Mouse (Mus musculus) MEL (cell line): ENCODE data around the gene Swt1. TPM values are rescaled to one million over a fixed set of nuclear protein-coding genes. Genes with fewer than 3 reads are reported as not detected.

Experiments used
- DNase-seq: peaks from one replicate; pipeline ENCODE4 v3.0.0; 2011; ENCODE audit warnings: low read depth, low spot score
- H3K27ac ChIP-seq: 2 replicates; pipeline ENCODE4 v1.5.1; 2012; ENCODE audit warnings: low read depth, mild to moderate bottlenecking, control low read depth, low read length, moderate library complexity; ENCODE audit not compliant: control insufficient read depth
- H3K27me3 ChIP-seq, 2 experiments: fragments of 150-350 bp in 1 of 2; sonication (generic) in 1 of 2; 2 replicates each; pipeline ENCODE4 v1.6.1; 2012; ENCODE audit warnings: low read length in 2 of 2, mild to moderate bottlenecking in 2 of 2, improper control_type of control experiment in 1 of 2, moderate library complexity in 1 of 2; ENCODE audit not compliant: insufficient read depth in 2 of 2, control insufficient read depth in 1 of 2
- H3K36me3 ChIP-seq, 2 experiments: 2 replicates each; pipeline ENCODE4 v1.6.1; 2012 to 2014; ENCODE audit warnings: low read length in 2 of 2, improper control_type of control experiment in 1 of 2, inconsistent platforms in 1 of 2, mild to moderate bottlenecking in 1 of 2; ENCODE audit not compliant: insufficient read depth in 2 of 2, control insufficient read depth in 1 of 2
- H3K4me1 ChIP-seq, 2 experiments: fragments of 150-350 bp in 1 of 2; sonication (generic) in 1 of 2; 2 replicates each; pipeline ENCODE4 v1.6.1; 2012; ENCODE audit warnings: low read length in 2 of 2, improper control_type of control experiment in 1 of 2, mild to moderate bottlenecking in 1 of 2; ENCODE audit not compliant: insufficient read depth in 2 of 2, control insufficient read depth in 1 of 2
- H3K4me3 ChIP-seq, 2 experiments: fragments of 150-350 bp in 1 of 2; sonication (generic) in 1 of 2; 2 replicates each; pipeline ENCODE4 v1.5.1; 2012; ENCODE audit warnings: low read depth in 2 of 2, low read length in 2 of 2, mild to moderate bottlenecking in 2 of 2, moderate library complexity in 2 of 2, control low read depth in 1 of 2, improper control_type of control experiment in 1 of 2; ENCODE audit not compliant: control insufficient read depth in 1 of 2, insufficient read depth in 1 of 2
- H3K79me2 ChIP-seq: 2 replicates; pipeline ENCODE4 v1.6.1; 2012; ENCODE audit warnings: mild to moderate bottlenecking, low read length, moderate library complexity; ENCODE audit not compliant: control insufficient read depth, poor library complexity, insufficient read depth
- H3K9ac ChIP-seq: 2 replicates; pipeline ENCODE4 v1.6.1; 2012; ENCODE audit warnings: low read depth, mild to moderate bottlenecking, control low read depth, low read length, moderate library complexity; ENCODE audit not compliant: control insufficient read depth, poor library complexity, severe bottlenecking
- H3K9me3 ChIP-seq: fragments of 150-350 bp; sonication (generic); replicated peaks from 2 replicates; pipeline ENCODE4 v1.6.1; 2012; ENCODE audit warnings: mild to moderate bottlenecking, low read length, improper control_type of control experiment, moderate library complexity; ENCODE audit not compliant: insufficient read depth
- BHLHE40 ChIP-seq: IDR thresholded peaks from 2 replicates; pipeline ENCODE4 v1.6.1; 2012; ENCODE audit warnings: low read depth, mild to moderate bottlenecking, inconsistent platforms, low read length, improper control_type of control experiment, borderline replicate concordance
- CHD2 ChIP-seq: IDR thresholded peaks from 2 replicates; pipeline ENCODE4 v1.6.1; 2011; ENCODE audit warnings: low read length, improper control_type of control experiment
- CTCF ChIP-seq, 3 experiments: IDR thresholded peaks in 2 of 3; conservative IDR thresholded peaks in 1 of 3; 2 replicates each; pipeline ENCODE4 v1.5.1; 2011 to 2012; ENCODE audit warnings: low read length in 3 of 3, low read depth in 2 of 3, mild to moderate bottlenecking in 2 of 3, improper control_type of control experiment in 1 of 3, inconsistent platforms in 1 of 3, mixed read lengths in 1 of 3, moderate library complexity in 1 of 3; ENCODE audit not compliant: control insufficient read depth in 1 of 3, insufficient read depth in 1 of 3, poor library complexity in 1 of 3, severe bottlenecking in 1 of 3
- GABPA ChIP-seq: IDR thresholded peaks from 2 replicates; pipeline ENCODE4 v1.6.1; 2012; ENCODE audit warnings: low read depth, mild to moderate bottlenecking, inconsistent platforms, low read length, improper control_type of control experiment, moderate library complexity
- GATA1 ChIP-seq: IDR thresholded peaks from 2 replicates; pipeline ENCODE4 v1.6.1; 2011; ENCODE audit warnings: low read depth, low read length, improper control_type of control experiment
- KAT2A ChIP-seq: conservative IDR thresholded peaks from 2 replicates; pipeline ENCODE4 v1.6.1; 2012; ENCODE audit warnings: low read depth, low read length, improper control_type of control experiment, inconsistent platforms
- MAFK ChIP-seq: IDR thresholded peaks from 2 replicates; pipeline ENCODE4 v1.6.1; 2011; ENCODE audit warnings: low read depth, mild to moderate bottlenecking, low read length, improper control_type of control experiment, borderline replicate concordance
- NELFE ChIP-seq: IDR thresholded peaks from 2 replicates; pipeline ENCODE4 v1.6.1; 2011; ENCODE audit warnings: low read depth, low read length, improper control_type of control experiment
- NRF1 ChIP-seq: IDR thresholded peaks from 2 replicates; pipeline ENCODE4 v1.6.1; 2014; ENCODE audit warnings: low read depth, mild to moderate bottlenecking, inconsistent platforms, low read length, improper control_type of control experiment, moderate library complexity; ENCODE audit not compliant: poor library complexity, insufficient read depth, severe bottlenecking
- POLR2AphosphoS2 ChIP-seq: IDR thresholded peaks from 2 replicates; pipeline ENCODE4 v1.6.1; 2011; ENCODE audit warnings: low read length, improper control_type of control experiment
- RAD21 ChIP-seq: IDR thresholded peaks from 2 replicates; pipeline ENCODE4 v1.6.1; 2011; ENCODE audit warnings: mild to moderate bottlenecking, low read depth, low read length, improper control_type of control experiment
- SMC3 ChIP-seq: IDR thresholded peaks from 2 replicates; pipeline ENCODE4 v1.6.1; 2011; ENCODE audit warnings: low read depth, low read length, improper control_type of control experiment
- TBP ChIP-seq: IDR thresholded peaks from 2 replicates; pipeline ENCODE4 v1.8.0; 2011; ENCODE audit warnings: low read depth, low read length, improper control_type of control experiment
- TCF12 ChIP-seq: IDR thresholded peaks from 2 replicates; pipeline ENCODE4 v1.6.1; 2014; ENCODE audit warnings: low read depth, mild to moderate bottlenecking, inconsistent platforms, low read length, improper control_type of control experiment, moderate library complexity
- USF2 ChIP-seq, 2 experiments: IDR thresholded peaks; 2 replicates each; pipeline ENCODE4 v1.6.1; 2011 to 2012; ENCODE audit warnings: improper control_type of control experiment in 2 of 2, low read length in 2 of 2, borderline replicate concordance in 1 of 2, inconsistent platforms in 1 of 2, low read depth in 1 of 2, mild to moderate bottlenecking in 1 of 2; ENCODE audit not compliant: insufficient read depth in 1 of 2
- ZC3H11A ChIP-seq: IDR thresholded peaks from 2 replicates; pipeline ENCODE4 v1.6.1; 2012; ENCODE audit warnings: low read depth, mild to moderate bottlenecking, inconsistent platforms, low read length, improper control_type of control experiment
- ZKSCAN1 ChIP-seq: IDR thresholded peaks from 2 replicates; pipeline ENCODE4 v1.6.1; 2012; ENCODE audit warnings: low read depth, mild to moderate bottlenecking, inconsistent platforms, low read length, improper control_type of control experiment, moderate library complexity
- ZNF384 ChIP-seq: IDR thresholded peaks from 2 replicates; pipeline ENCODE4 v1.6.1; 2012; ENCODE audit warnings: low read depth, mild to moderate bottlenecking, inconsistent platforms, low read length, improper control_type of control experiment
- polyA plus RNA-seq, 2 experiments: library from polyadenylated mRNA; stranded (reverse) in 1 of 2; unstranded in 1 of 2; fragments of >175 nt in 1 of 2; fragments of >200 nt in 1 of 2; gene quantifications; 2 replicates each; pipeline versions ENCODE4 v1.2.1 to v1.2.4; 2012; ENCODE audit warnings: low replicate concordance in 2 of 2, low read depth in 1 of 2; ENCODE audit not compliant: insufficient read length in 2 of 2, insufficient read depth in 1 of 2, missing spikeins in 1 of 2
- total RNA-seq: library from RNA; depleted of rRNA; stranded (reverse); fragments of 300-350 nt; gene quantifications from 2 replicates; pipeline ENCODE4 v1.2.3, GENCODE M21; 2012

The Swt1 gene
- total and polyA plus RNA-seq, 3 experiments, result 13.5 to 13.7 TPM; not detected in 1

- no peaks in the 10 kb centered on the region for H3K4me1 ChIP-seq
- no peak overlapping the region for H3K4me3 ChIP-seq
- no peak for DNase-seq
- H3K9me3 ChIP-seq, result no peaks in the 10 kb centered on the region
- H3K36me3 ChIP-seq, result peaks cover 0 to 20% of the 10 kb centered on the region in 2 experiments; a peak in 2 of 4 replicates
- no peak overlapping the region for H3K9ac ChIP-seq
- no peaks in the 10 kb centered on the region for H3K27me3 ChIP-seq
- H3K27ac ChIP-seq, result no peak overlapping the region
- TF ChIP-seq CTCF (IDR thresholded peaks at IDR 0.05 in 2 of 3, conservative IDR thresholded peaks at IDR 0.05 in 1 of 3; ENCODE audit: control insufficient read depth in 1 of 3, insufficient read depth in 1 of 3, low read depth in 2 of 3, low read length in 3 of 3, poor library complexity in 1 of 3, severe bottlenecking in 1 of 3) (no peak), GATA1 (no peak), NELFE (no peak), MAFK (no peak), ZC3H11A (no peak), ZNF384 (no peak), USF2 (IDR thresholded peaks at IDR 0.05; ENCODE audit: borderline replicate concordance in 1 of 2, insufficient read depth in 1 of 2, low read depth in 1 of 2, low read length in 2 of 2) (no peak)
- no peaks in the 10 kb centered on the region for H3K79me2 ChIP-seq
Measured at GRCm38 (mm10) chr1:151368444-151368843, 59.8 kb downstream of the Swt1 start.

GRCm38 (mm10) chr1:151367721-151368324, 60.4 kb downstream of the Swt1 start:
- Histone ChIP-seq H3K4me1 (no peaks in the 10 kb centered on the region), H3K4me3 (no peak overlapping the region), H3K9ac (no peak overlapping the region)
- TF ChIP-seq RAD21 (no peak), POLR2AphosphoS2 (no peak), NRF1 (no peak), ZKSCAN1 (no peak), SMC3 (no peak), TBP (no peak), KAT2A (no peak), GABPA (no peak), TCF12 (no peak), CHD2 (no peak), BHLHE40 (no peak), NELFE (no peak)
- TF ChIP-seq, all 39 proteins: peak for 0
- H3K27me3 ChIP-seq, result no peaks in the 10 kb centered on the region
- no peak for DNase-seq
- H3K27ac ChIP-seq, result no peak overlapping the region
- peaks cover 0 to 23% of the 10 kb centered on the region in 2 experiments; a peak in 3 of 4 replicates for H3K36me3 ChIP-seq
- no peaks in the 10 kb centered on the region for H3K79me2 ChIP-seq
- H3K9me3 ChIP-seq, result no peaks in the 10 kb centered on the region
